In the genomic region with DNA sequence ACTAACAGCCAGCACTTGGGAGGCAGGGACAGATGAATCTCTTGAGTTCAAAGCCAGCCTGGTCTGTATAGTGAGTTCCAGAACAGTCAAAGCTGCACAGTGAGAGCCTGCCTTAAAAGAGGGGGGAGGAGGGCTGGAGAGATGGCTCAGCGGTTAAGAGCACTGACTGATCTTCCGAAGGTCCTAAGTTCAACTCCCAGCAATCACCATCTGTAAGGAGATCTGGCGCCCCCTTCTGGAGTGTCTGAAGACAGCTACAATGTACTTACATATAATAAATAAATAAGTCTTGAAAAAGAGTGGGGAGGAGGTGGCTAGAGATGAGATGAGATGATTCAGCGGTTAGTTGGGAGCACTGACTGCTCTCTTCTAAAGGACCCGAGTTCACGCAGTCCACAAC, we compare ENCODE assay signal across 9 mouse cellular contexts. TPM values are rescaled to one million over a fixed set of nuclear protein-coding genes. Genes with fewer than 3 reads are reported as not detected.
DNase-seq lines count a peak whose midpoint lies in the region; ATAC-seq and TF ChIP-seq lines count a peak whose summit lies in the region.
"Had no signal": no experiment of that assay in that cellular context is flagged by ENCODE, and none has a peak within 500 bp of the region (broad histone marks: within the 10 kb centered on the region; RNA-seq: fewer than 3 reads in every experiment).

No protein-coding gene starts in this region.

- H3K27me3 ChIP-seq in kidney, postnatal 0 days (ENCODE audit: insufficient read depth, low read length), result no peaks in the 10 kb centered on the region
- no peaks in the 10 kb centered on the region for H3K27me3 ChIP-seq in kidney, embryonic 14.5 days (ENCODE audit: control insufficient read depth, insufficient read depth, low read length)

- H3K27ac ChIP-seq in kidney, postnatal 0 days, result no peak overlapping the region
- H3K27ac ChIP-seq in kidney, embryonic 14.5 days (ENCODE audit: low read depth, low read length), result no peak overlapping the region

- 91% methylated on average over 6 of the region's 6 CpGs for WGBS in kidney, postnatal 0 days
- WGBS in kidney, embryonic 14.5 days, result 88% methylated on average over 6 of the region's 6 CpGs

- TF ChIP-seq CTCF in kidney, postnatal 0 days (IDR thresholded peaks at IDR 0.05; ENCODE audit: low read depth), result peak; percentile 52

- no peak for DNase-seq in kidney, postnatal 0 days (ENCODE audit: low spot score)
- DNase-seq in 3134 (ENCODE audit: extremely low read depth, insufficient read length, low spot score), result peak; percentile 39
- DNase-seq in 416B (ENCODE audit: low read depth), result peak; percentile 72
- no peak for DNase-seq in ovary, adult 18-20 months (ENCODE audit: low spot score)
- DNase-seq in frontal cortex, postnatal 14 days (ENCODE audit: low spot score in 2 of 2), result no peak
- DNase-seq in cerebellum, adult 11 months, result no peak
- DNase-seq: heart, postnatal 14 days had no signal

- no peak overlapping the region for H3K9ac ChIP-seq in kidney, postnatal 0 days (ENCODE audit: low read depth, low read length)
- H3K9ac ChIP-seq in kidney, embryonic 14.5 days (ENCODE audit: low read depth, low read length), result no peak overlapping the region

- H3K4me2 ChIP-seq in kidney, postnatal 0 days (ENCODE audit: low read length), result no peak overlapping the region
- no peak overlapping the region for H3K4me2 ChIP-seq in kidney, embryonic 14.5 days (replicated peaks; ENCODE audit: low read depth, low read length)

- ATAC-seq in kidney, postnatal 0 days (replicated peaks; ENCODE audit: low FRiP score, low read depth), result no peak
- no peak for ATAC-seq in kidney, embryonic 14.5 days (ENCODE audit: low FRiP score, low TSS enrichment)
- 0 out of 2 replicates have a peak, but pooled peaks have one; percentile 27 for ATAC-seq in granulocyte monocyte progenitor cell, adult 5-6 weeks (replicated peaks; ENCODE audit: poor library complexity, severe bottlenecking)

- H3K4me1 ChIP-seq in kidney, postnatal 0 days (replicated peaks; ENCODE audit: insufficient read depth, low read length), result 0 out of 2 replicates have a peak, but pooled peaks cover 4% of the 10 kb centered on the region
- H3K4me1 ChIP-seq in kidney, embryonic 14.5 days (ENCODE audit: control insufficient read depth, insufficient read depth, low read length), result peaks cover 10% of the 10 kb centered on the region; the same call in 1 of the 2 replicates

- no peaks in the 10 kb centered on the region for H3K9me3 ChIP-seq in kidney, postnatal 0 days (replicated peaks; ENCODE audit: low read length)
- H3K9me3 ChIP-seq in kidney, embryonic 14.5 days (ENCODE audit: control insufficient read depth, low read length), result no peaks in the 10 kb centered on the region

- H3K36me3 ChIP-seq in kidney, postnatal 0 days (ENCODE audit: insufficient read depth, low read length), result peaks cover 39% of the 10 kb centered on the region
- H3K36me3 ChIP-seq in kidney, embryonic 14.5 days (ENCODE audit: control insufficient read depth, insufficient read depth, low read length), result peaks cover 60% of the 10 kb centered on the region

- no peak overlapping the region for H3K4me3 ChIP-seq in kidney, postnatal 0 days (replicated peaks; ENCODE audit: low read depth, low read length)
- H3K4me3 ChIP-seq in kidney, embryonic 14.5 days (ENCODE audit: low read length), result no peak overlapping the region

RNA-seq across cellular contexts. Expression of gene Sinhcaf, which starts 15.0 kb away (rescaled TPM):
- polyA plus RNA-seq in kidney, postnatal 0 days (2015; fragmentation: Nextera tagmentation; extraction: Ambion mirVana), result 103 and 107 TPM in 2 replicates
- 146 and 181 TPM in 2 replicates for polyA plus RNA-seq in kidney, embryonic 14.5 days (2014; fragmentation: Nextera tagmentation; extraction: Ambion mirVana)
- total RNA-seq in granulocyte monocyte progenitor cell, adult 5-6 weeks (2014; fragmentation: Nextera tagmentation), result 45.4 and 55.1 TPM in 2 replicates
- total RNA-seq in granulocyte monocyte progenitor cell, adult 5-6 weeks (2017), result 106 and 131 TPM in 2 replicates

RNA-seq across cellular contexts. Expression of gene Caprin2, which starts 35.2 kb away (rescaled TPM):
- polyA plus RNA-seq in kidney, postnatal 0 days (2015; fragmentation: Nextera tagmentation; extraction: Ambion mirVana), result 10.1 and 12.6 TPM in 2 replicates
- 16.4 TPM in 2 replicates for polyA plus RNA-seq in kidney, embryonic 14.5 days (2014; fragmentation: Nextera tagmentation; extraction: Ambion mirVana)
- total RNA-seq in granulocyte monocyte progenitor cell, adult 5-6 weeks (2014; fragmentation: Nextera tagmentation), result 5.0 and 7.7 TPM in 2 replicates
- 6.3 and 8.8 TPM in 2 replicates for total RNA-seq in granulocyte monocyte progenitor cell, adult 5-6 weeks (2017)

Comparison
In these comparisons a context has a peak if more than half of its experiments do, and no peak if none do; other contexts are left out.
1. DNase-seq: peak in 3134 (single experiment) and 416B (single experiment); none in kidney, postnatal 0 days (single experiment), ovary, adult 18-20 months (single experiment), frontal cortex, postnatal 14 days (0 of 2) and cerebellum, adult 11 months (single experiment).